Mouse (Mus musculus): ENCODE data around the gene Dock10. TPM values are rescaled to one million over a fixed set of nuclear protein-coding genes. Genes with fewer than 3 reads are reported as not detected.
"Not testable (repeated sequence)": the region's sequence is repeated elsewhere in the genome, so short reads cannot be mapped to it uniquely, and the experiment has no call there.

Dock10 gene
- total RNA-seq (2021): 10 to 100 TPM; 19.5 to 20.8 TPM
- polyA plus RNA-seq (2012; rRNA removed): 2.0 and 2.1 TPM in 2 replicates
- long read RNA-seq, partial matches to known transcripts: 2 of 3 reads
- long read RNA-seq, other reads (novel, unspliced or antisense): 1 of 3 reads

GRCm38 (mm10) chr1:80757977-80758797, at the start of gene Dock10:
Gene Dock10 (minus strand): TSS chr1:80758527.
- peak; percentile 38 for DNase-seq

GRCm38 (mm10) chr1:80806835-80807398, 48.6 kb upstream of the Dock10 start:
- no peak for DNase-seq

GRCm38 (mm10) chr1:80802023-80802422, 43.7 kb upstream of the Dock10 start:
- no peak for DNase-seq

GRCm38 (mm10) chr1:80785066-80785779, 26.9 kb upstream of the Dock10 start:
- no peak for DNase-seq

GRCm38 (mm10) chr1:80784155-80784554, 25.8 kb upstream of the Dock10 start:
- DNase-seq: no peak

- no peak for DNase-seq
Observed at GRCm38 (mm10) chr1:80765504-80765903, 7.2 kb upstream of the Dock10 start.

- DNase-seq: no peak
Observed at GRCm38 (mm10) chr1:80763042-80763950, 5.0 kb upstream of the Dock10 start.

GRCm38 (mm10) chr1:80758798-80759184, 464 bp upstream of the Dock10 start:
- DNase-seq: no peak

GRCm38 (mm10) chr1:80757650-80757976, 714 bp downstream of the Dock10 start:
- no peak for DNase-seq

GRCm38 (mm10) chr1:80756824-80757649, 1.3 kb downstream of the Dock10 start:
- peak; percentile 31 for DNase-seq

GRCm38 (mm10) chr1:80756060-80756439, 2.3 kb downstream of the Dock10 start:
- DNase-seq: no peak

- DNase-seq: no peak
Observed at GRCm38 (mm10) chr1:80755296-80756059, 2.8 kb downstream of the Dock10 start.

GRCm38 (mm10) chr1:80749122-80749521, 9.2 kb downstream of the Dock10 start:
- not testable (repeated sequence) for DNase-seq

- DNase-seq: no peak
Observed at GRCm38 (mm10) chr1:80746691-80747463, 11.4 kb downstream of the Dock10 start.

- no peak for DNase-seq
Observed at GRCm38 (mm10) chr1:80746195-80746594, 12.1 kb downstream of the Dock10 start.

GRCm38 (mm10) chr1:80739472-80739871, 18.9 kb downstream of the Dock10 start:
- DNase-seq: no peak

GRCm38 (mm10) chr1:80737812-80738391, 20.4 kb downstream of the Dock10 start:
- no peak for DNase-seq

- no peak for DNase-seq
Observed at GRCm38 (mm10) chr1:80730582-80730981, 27.7 kb downstream of the Dock10 start.

GRCm38 (mm10) chr1:80730174-80730573, 28.2 kb downstream of the Dock10 start:
- DNase-seq: no peak

Measured in adrenal gland, adult 2 months (tissue).